Mouse (Mus musculus) CH12.LX (cell line): ENCODE data around the gene Tsc1. TPM values are rescaled to one million over a fixed set of nuclear protein-coding genes. Genes with fewer than 3 reads are reported as not detected.
A peak's percentile ranks its signal among the peaks of the same experiment; 100 is the strongest.

Experiments used
- DNase-seq: peaks from one replicate; pipeline ENCODE4 v3.0.0-alpha.2; 2013; ENCODE audit errors: extremely low read depth
- H3K27ac ChIP-seq: 2 replicates; pipeline ENCODE4 v1.5.1; 2012; ENCODE audit warnings: low read depth, mild to moderate bottlenecking, control low read depth, moderate library complexity; ENCODE audit not compliant: insufficient read depth
- H3K27me3 ChIP-seq: replicated peaks from 2 replicates; pipeline ENCODE3; 2012; ENCODE audit warnings: inconsistent platforms
- H3K36me3 ChIP-seq, 2 experiments: replicated peaks in 1 of 2; 2 replicates each; pipeline versions ENCODE3 to v1.6.1; 2012; ENCODE audit warnings: inconsistent platforms in 1 of 2, low read length in 1 of 2, mild to moderate bottlenecking in 1 of 2, mixed read lengths in 1 of 2, moderate library complexity in 1 of 2; ENCODE audit not compliant: control insufficient read depth in 1 of 2, insufficient read depth in 1 of 2
- H3K4me1 ChIP-seq, 2 experiments: 2 replicates each; pipeline ENCODE4 v1.6.1; 2012; ENCODE audit warnings: inconsistent platforms in 1 of 2, moderate library complexity in 1 of 2; ENCODE audit not compliant: insufficient read depth in 2 of 2, control insufficient read depth in 1 of 2
- H3K4me2 ChIP-seq: 2 replicates; pipeline ENCODE4 v1.6.1; 2012; ENCODE audit warnings: low read depth, mild to moderate bottlenecking, control low read depth; ENCODE audit not compliant: poor library complexity, insufficient read depth, severe bottlenecking
- H3K4me3 ChIP-seq, 3 experiments: fragments of 150-350 bp in 1 of 3; sonication (generic) in 1 of 3; replicated peaks in 1 of 3; 2 replicates each; pipeline versions ENCODE3 to v1.5.1; 2011 to 2012; ENCODE audit warnings: low read depth in 2 of 3, low read length in 2 of 3, mild to moderate bottlenecking in 2 of 3, moderate library complexity in 2 of 3, control low read depth in 1 of 3, improper control_type of control experiment in 1 of 3, inconsistent platforms in 1 of 3, mixed read lengths in 1 of 3; ENCODE audit not compliant: poor library complexity in 1 of 3
- H3K79me2 ChIP-seq: replicated peaks from 2 replicates; pipeline ENCODE4 v1.6.1; 2012; ENCODE audit warnings: mild to moderate bottlenecking, moderate library complexity; ENCODE audit not compliant: control insufficient read depth, poor library complexity, insufficient read depth, severe bottlenecking; ENCODE audit errors: extremely low read depth
- H3K9ac ChIP-seq: 2 replicates; pipeline ENCODE4 v1.6.1; 2012; ENCODE audit warnings: low read depth, mild to moderate bottlenecking, control low read depth, moderate library complexity; ENCODE audit not compliant: insufficient read depth
- H3K9me3 ChIP-seq: replicated peaks from 2 replicates; pipeline ENCODE3; 2012; ENCODE audit warnings: low read length, inconsistent platforms, mixed read lengths
- CHD2 ChIP-seq: IDR thresholded peaks from 2 replicates; pipeline ENCODE4 v1.6.1; 2011; ENCODE audit warnings: low read length, improper control_type of control experiment
- CTCF ChIP-seq, 2 experiments: IDR thresholded peaks in 1 of 2; conservative IDR thresholded peaks in 1 of 2; 2 replicates each; pipeline ENCODE4 v1.5.1; 2011 to 2012; ENCODE audit warnings: low read depth in 2 of 2, low read length in 2 of 2, improper control_type of control experiment in 1 of 2, inconsistent platforms in 1 of 2, mild to moderate bottlenecking in 1 of 2, moderate library complexity in 1 of 2
- E2F4 ChIP-seq: IDR thresholded peaks from 2 replicates; pipeline ENCODE4 v1.6.1; 2011; ENCODE audit warnings: low read depth, low read length, improper control_type of control experiment; ENCODE audit not compliant: insufficient replicate concordance
- EP300 ChIP-seq: IDR thresholded peaks from 2 replicates; pipeline ENCODE4 v1.6.1; 2011; ENCODE audit warnings: low read length, improper control_type of control experiment
- JUND ChIP-seq: conservative IDR thresholded peaks from 2 replicates; pipeline ENCODE4 v1.6.1; 2011; ENCODE audit warnings: low read depth, low read length, improper control_type of control experiment
- KAT2A ChIP-seq: IDR thresholded peaks from 2 replicates; pipeline ENCODE4 v1.6.1; 2012; ENCODE audit warnings: low read length, improper control_type of control experiment, inconsistent platforms; ENCODE audit not compliant: insufficient replicate concordance
- MAX ChIP-seq: IDR thresholded peaks from 2 replicates; pipeline ENCODE4 v1.6.1; 2011; ENCODE audit warnings: low read length, improper control_type of control experiment
- MEF2A ChIP-seq: IDR thresholded peaks from 2 replicates; pipeline ENCODE4 v1.6.1; 2014; ENCODE audit warnings: low read depth, mild to moderate bottlenecking, inconsistent platforms, low read length, improper control_type of control experiment, borderline replicate concordance
- NELFE ChIP-seq: IDR thresholded peaks from 2 replicates; pipeline ENCODE4 v1.6.1; 2011; ENCODE audit warnings: low read depth, low read length, improper control_type of control experiment
- NRF1 ChIP-seq: IDR thresholded peaks from 2 replicates; pipeline ENCODE4 v1.6.1; 2014; ENCODE audit warnings: low read depth, mild to moderate bottlenecking, inconsistent platforms, low read length, improper control_type of control experiment, moderate library complexity
- POLR2AphosphoS2 ChIP-seq: IDR thresholded peaks from 2 replicates; pipeline ENCODE4 v1.6.1; 2011; ENCODE audit warnings: low read depth, low read length, improper control_type of control experiment
- RCOR1 ChIP-seq: conservative IDR thresholded peaks from 2 replicates; pipeline ENCODE4 v1.6.1; 2012; ENCODE audit warnings: low read depth, mild to moderate bottlenecking, inconsistent platforms, low read length, improper control_type of control experiment
- SIN3A ChIP-seq: IDR thresholded peaks from 2 replicates; pipeline ENCODE4 v1.6.1; 2012; ENCODE audit warnings: low read length, improper control_type of control experiment, inconsistent platforms
- SMC3 ChIP-seq: IDR thresholded peaks from 2 replicates; pipeline ENCODE4 v1.6.1; 2011; ENCODE audit warnings: low read depth, low read length, improper control_type of control experiment
- USF1 ChIP-seq: IDR thresholded peaks from 2 replicates; pipeline ENCODE4 v1.6.1; 2014; ENCODE audit warnings: low read depth, mild to moderate bottlenecking, inconsistent platforms, low read length, improper control_type of control experiment
- ZKSCAN1 ChIP-seq: IDR thresholded peaks from 2 replicates; pipeline ENCODE4 v1.6.1; 2012; ENCODE audit warnings: low read depth, inconsistent platforms, low read length, improper control_type of control experiment, borderline replicate concordance
- ZMIZ1 ChIP-seq: IDR thresholded peaks from 2 replicates; pipeline ENCODE4 v1.6.1; 2012; ENCODE audit warnings: low read depth, mild to moderate bottlenecking, inconsistent platforms, low read length, improper control_type of control experiment
- dilution Hi-C: fragments of 300-500 bp; cut with MboI; formaldehyde crosslinking; loops from 2 replicates; pipeline ENCODE4 v1.14.3; 2020; ENCODE audit warnings: low sequenced_read_pairs; ENCODE audit not compliant: extremely low pct_unique_long_range_greater_than_20kb, extremely low pct_ligation_motif_present
- in situ Hi-C: fragments of 300-500 bp; cut with MboI; formaldehyde crosslinking; loops from 3 replicates; pipeline ENCODE4 v1.14.3; 2019; ENCODE audit warnings: low sequenced_read_pairs, low pct_ligation_motif_present, low pct_unique_long_range_greater_than_20kb, mixed read lengths
- polyA plus RNA-seq: library from polyadenylated mRNA; unstranded; fragments of >175 nt; gene quantifications from 2 replicates; pipeline ENCODE4 v1.2.1, GENCODE M21; 2012; ENCODE audit warnings: low read depth; ENCODE audit not compliant: insufficient read length
- total RNA-seq, 2 experiments: library from RNA; depleted of rRNA; stranded (reverse); fragments of 300-350 nt in 1 of 2; fragments of >200 nt in 1 of 2; gene quantifications; 2 replicates each; pipeline ENCODE4 v1.2.3; 2012 to 2014

The Tsc1 gene
- total and polyA plus RNA-seq, 3 experiments = 8.1 to 13.4 (median 9.5) TPM

DNA sequence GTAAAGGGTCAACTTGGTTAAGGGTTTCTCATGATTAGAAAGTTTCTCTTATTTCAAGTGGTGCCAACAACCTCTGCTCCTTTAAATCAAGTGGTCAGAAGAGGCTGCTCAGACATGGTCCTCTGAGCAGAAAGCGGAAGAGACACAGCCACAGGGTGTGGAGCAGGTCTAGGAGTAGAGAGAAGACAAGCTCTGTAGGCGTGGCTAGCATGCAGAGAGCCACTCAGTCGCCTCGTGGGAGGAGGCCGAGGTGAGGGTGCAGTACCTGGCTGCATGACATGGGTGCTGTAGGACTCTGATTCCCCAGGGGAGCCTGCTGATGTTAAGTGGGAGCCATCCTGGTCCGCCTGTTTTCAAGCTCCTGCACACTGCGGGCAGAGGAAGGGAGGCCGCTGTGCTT is 15.2 kb downstream of the Tsc1 start:
- Histone ChIP-seq H3K9me3 (no peaks in the 10 kb centered on the region), H3K4me3 (no peak overlapping the region), H3K79me2 (no peaks in the 10 kb centered on the region), H3K4me2 (no peak overlapping the region), H3K27me3 (no peaks in the 10 kb centered on the region)
- in situ Hi-C loops = no loop called here
- peak; percentile 61 for DNase-seq
- TF ChIP-seq KAT2A (no peak), NRF1 (no peak), SIN3A (no peak), JUND (no peak), MAX (no peak), POLR2AphosphoS2 (no peak), ZKSCAN1 (no peak)
- TF ChIP-seq, all 38 proteins: peak for 0
- Histone ChIP-seq H3K36me3 (peaks cover 23 to 60% of the 10 kb centered on the region in 2 experiments), H3K9ac (no peak overlapping the region), H3K27ac (no peak overlapping the region), H3K4me1 (peaks cover 0 to 22% of the 10 kb centered on the region in 2 experiments; a peak in 1 of 4 replicates)
- dilution Hi-C loops = no loop called here

DNA sequence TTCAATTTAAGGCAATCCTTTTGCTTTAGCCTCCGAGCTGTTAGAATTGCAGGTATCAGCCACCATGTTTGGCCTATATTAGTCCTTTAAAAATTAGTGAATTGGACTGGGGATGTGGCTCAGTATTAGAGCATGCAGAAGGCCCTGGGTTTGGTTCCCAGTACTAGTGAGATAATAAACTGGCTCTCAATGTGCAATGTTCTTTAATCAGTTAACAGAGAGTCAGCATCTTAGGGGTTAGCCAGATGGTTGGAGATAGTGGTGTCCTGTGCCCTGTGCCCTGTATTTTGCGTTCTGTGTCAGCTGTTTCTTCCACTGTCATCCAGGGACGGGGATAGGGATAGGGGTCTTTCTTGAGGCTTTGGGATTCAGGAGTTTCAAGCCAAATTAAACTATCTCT is 21.9 kb downstream of the Tsc1 start:
- H3K36me3 ChIP-seq = peaks cover 48 to 91% of the 10 kb centered on the region in 2 experiments
- TF ChIP-seq RCOR1 = no peak
- no peak for TF ChIP-seq NRF1
- no peak for TF ChIP-seq EP300
- no peak for TF ChIP-seq MEF2A
- TF ChIP-seq NELFE = no peak
- TF ChIP-seq CHD2 = no peak
- no peak for TF ChIP-seq ZMIZ1
- no peak for TF ChIP-seq SMC3
- no peak for TF ChIP-seq CTCF (conservative IDR thresholded peaks at IDR 0.05 in 1 of 2, IDR thresholded peaks at IDR 0.05 in 1 of 2; ENCODE audit: low read depth in 2 of 2, low read length in 2 of 2)
- no peak for TF ChIP-seq E2F4
- no peak for TF ChIP-seq USF1
- no peaks in the 10 kb centered on the region for H3K27me3 ChIP-seq
- no peak overlapping the region for H3K27ac ChIP-seq
- dilution Hi-C loops (no loop called here), in situ Hi-C loops (no loop called here)
- no peaks in the 10 kb centered on the region for H3K4me1 ChIP-seq
- H3K79me2 ChIP-seq = no peaks in the 10 kb centered on the region
- no peak for DNase-seq
- no peak overlapping the region for H3K4me2 ChIP-seq
- H3K9me3 ChIP-seq = no peaks in the 10 kb centered on the region
- no peak overlapping the region for H3K4me3 ChIP-seq
- no peak overlapping the region for H3K9ac ChIP-seq
